Mouse (Mus musculus) intestine, embryonic 16.5 days (tissue): ENCODE results near the gene Cops2. TPM values are rescaled to one million over a fixed set of nuclear protein-coding genes. Genes with fewer than 3 reads are reported as not detected.

Source experiments
- ATAC-seq: fragments of 200-750 bp; cut with Nextera tagmentation; 2 replicates; pipeline ENCODE4 v1.8.0; 2017; ENCODE audit warnings: moderate TSS enrichment, moderate library complexity
- H3K27ac ChIP-seq: fragments of 300-500 bp; sonication (generic); 2 replicates; pipeline ENCODE4 v1.5.1; 2014; ENCODE audit warnings: mild to moderate bottlenecking, low read length
- H3K27me3 ChIP-seq: fragments of 300-500 bp; sonication (generic); replicated peaks from 2 replicates; pipeline ENCODE4 v1.6.1; 2014; ENCODE audit warnings: low read length, control low read depth, mixed read lengths; ENCODE audit not compliant: control insufficient read depth, insufficient read depth
- H3K36me3 ChIP-seq: fragments of 300-500 bp; sonication (generic); 2 replicates; pipeline ENCODE4 v1.6.1; 2014; ENCODE audit warnings: low read length, control low read depth; ENCODE audit not compliant: control insufficient read depth, insufficient read depth
- H3K4me1 ChIP-seq: fragments of 300-500 bp; sonication (generic); 2 replicates; pipeline ENCODE4 v1.6.1; 2014; ENCODE audit warnings: low read length, control low read depth, mixed read lengths; ENCODE audit not compliant: control insufficient read depth, insufficient read depth
- H3K4me2 ChIP-seq: fragments of 300-500 bp; sonication (generic); 2 replicates; pipeline ENCODE4 v1.6.1; 2014; ENCODE audit warnings: low read depth, low read length, control low read depth
- H3K4me3 ChIP-seq: fragments of 300-500 bp; sonication (generic); 2 replicates; pipeline ENCODE4 v1.5.1; 2014; ENCODE audit warnings: mild to moderate bottlenecking, low read length
- H3K9ac ChIP-seq: fragments of 300-500 bp; sonication (generic); 2 replicates; pipeline ENCODE4 v1.6.1; 2014; ENCODE audit warnings: low read depth, low read length
- H3K9me3 ChIP-seq: fragments of 300-500 bp; sonication (generic); 2 replicates; pipeline ENCODE4 v1.6.1; 2016; ENCODE audit warnings: low read length, control low read depth; ENCODE audit not compliant: control insufficient read depth
- WGBS: fragments of 180-500 bp; shearing (Covaris S2); extraction: QIAGEN DNeasy Blood & Tissue Kit; methylation state at CpG from one replicate; pipeline ENCODE4 v1.1.7; 2014; 5-methylcytosine and 5-hydroxymethylcytosine counted together
- polyA plus RNA-seq: library from polyadenylated mRNA; unstranded; fragments of >200 nt; fragmentation: Nextera tagmentation; extraction: Ambion mirVana; gene quantifications from 2 replicates; pipeline ENCODE4 v1.2.1, GENCODE M21; 2015

Gene Cops2
- polyA plus RNA-seq, 1 experiment from 2014 or later: 54.3 TPM

DNA sequence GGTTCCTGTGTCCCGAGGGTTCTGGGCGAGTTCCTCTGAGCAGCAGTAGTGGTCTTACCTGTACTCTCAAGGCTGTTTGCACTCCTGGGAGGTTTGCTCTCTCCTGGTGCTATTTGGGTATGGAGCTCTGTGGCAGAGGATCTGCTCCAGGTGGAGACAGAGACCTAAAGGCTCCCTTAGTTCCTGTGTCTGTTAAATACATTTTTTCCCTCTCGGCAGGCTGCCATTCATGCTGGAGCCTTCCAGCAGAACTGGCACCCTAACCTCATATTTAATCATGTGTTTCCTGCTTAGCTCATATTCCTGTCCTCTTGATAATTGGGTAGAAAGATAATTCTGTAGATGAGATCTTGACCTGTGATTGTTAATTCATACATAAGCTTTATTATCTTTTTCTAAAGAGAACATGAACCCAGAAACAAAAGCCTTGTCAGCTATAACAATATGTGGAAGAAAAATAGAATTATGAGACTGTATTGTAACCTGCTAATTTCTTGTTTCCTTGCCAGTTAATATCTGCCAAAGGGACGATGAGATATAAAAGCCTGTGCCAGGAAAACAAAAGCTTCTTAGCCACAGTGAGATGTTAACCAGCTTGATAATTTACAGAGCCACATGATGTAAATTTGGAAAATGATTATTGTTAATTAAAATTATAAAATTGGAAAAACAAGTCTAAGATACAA, 27.1 kb upstream of the Cops2 start:
- H3K27ac ChIP-seq: no peak overlapping the region
- no peaks in the 10 kb centered on the region for H3K9me3 ChIP-seq
- H3K27me3 ChIP-seq: no peaks in the 10 kb centered on the region
- no peak overlapping the region for H3K9ac ChIP-seq
- no peak for ATAC-seq
- H3K36me3 ChIP-seq: no peaks in the 10 kb centered on the region
- WGBS: 77% methylated on average over 4 of the region's 4 CpGs
- no peak overlapping the region for H3K4me3 ChIP-seq
- no peak overlapping the region for H3K4me2 ChIP-seq
- no peaks in the 10 kb centered on the region for H3K4me1 ChIP-seq

DNA sequence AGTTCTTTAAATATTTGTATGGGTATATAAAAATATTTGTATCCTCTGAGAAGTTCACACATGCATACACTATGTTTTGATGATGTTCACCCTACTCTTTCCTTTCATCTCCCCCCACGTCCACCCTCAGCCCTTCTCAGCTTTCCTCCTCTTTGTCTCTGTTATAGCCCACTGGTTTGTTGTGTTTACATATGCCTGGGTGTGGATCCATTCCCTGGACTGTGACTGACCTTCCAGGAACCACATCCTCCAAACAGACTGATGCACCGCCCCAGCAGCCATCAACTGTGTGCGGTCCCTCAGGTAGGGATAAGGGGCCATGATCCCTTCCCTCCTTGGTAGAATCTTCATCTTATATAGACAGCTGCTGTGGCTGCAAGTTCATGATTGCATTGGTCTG, 11.2 kb upstream of the Cops2 start:
- no peak overlapping the region for H3K4me3 ChIP-seq
- no peak overlapping the region for H3K4me2 ChIP-seq
- H3K27ac ChIP-seq: no peak overlapping the region
- 71% methylated on average over 3 of the region's 3 CpGs for WGBS
- no peaks in the 10 kb centered on the region for H3K27me3 ChIP-seq
- no peak overlapping the region for H3K9ac ChIP-seq
- H3K9me3 ChIP-seq: no peaks in the 10 kb centered on the region
- ATAC-seq: no peak
- no peaks in the 10 kb centered on the region for H3K36me3 ChIP-seq
- peaks cover 3% of the 10 kb centered on the region; the same call in 1 of the 2 replicates for H3K4me1 ChIP-seq

DNA sequence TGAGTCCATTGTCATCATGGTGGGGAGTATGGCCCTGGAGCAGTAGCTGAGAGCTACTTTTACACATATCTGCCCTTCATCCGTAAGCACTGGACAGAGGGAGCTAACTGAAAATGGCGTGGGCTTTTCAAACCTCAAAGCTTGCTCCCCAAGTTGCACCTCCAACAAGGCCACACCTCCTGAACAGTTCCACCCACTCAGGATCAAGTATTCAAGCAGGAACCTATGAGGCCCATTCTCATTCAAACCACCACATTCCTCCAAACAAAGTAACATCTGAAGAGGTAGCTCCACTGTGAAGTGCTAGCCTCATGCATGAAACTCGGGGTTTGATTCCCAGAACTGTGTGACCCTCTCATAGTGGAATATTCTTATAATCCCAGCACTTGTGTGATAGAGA, 9.4 kb upstream of the Cops2 start:
- Histone ChIP-seq H3K27ac (no peak overlapping the region), H3K4me2 (no peak overlapping the region), H3K9me3 (no peaks in the 10 kb centered on the region), H3K9ac (no peak overlapping the region), H3K36me3 (no peaks in the 10 kb centered on the region), H3K27me3 (no peaks in the 10 kb centered on the region), H3K4me3 (no peak overlapping the region), H3K4me1 (peaks cover 3% of the 10 kb centered on the region; the same call in 1 of the 2 replicates)
- no peak for ATAC-seq
- 82% methylated on average over 3 of the region's 3 CpGs for WGBS

DNA sequence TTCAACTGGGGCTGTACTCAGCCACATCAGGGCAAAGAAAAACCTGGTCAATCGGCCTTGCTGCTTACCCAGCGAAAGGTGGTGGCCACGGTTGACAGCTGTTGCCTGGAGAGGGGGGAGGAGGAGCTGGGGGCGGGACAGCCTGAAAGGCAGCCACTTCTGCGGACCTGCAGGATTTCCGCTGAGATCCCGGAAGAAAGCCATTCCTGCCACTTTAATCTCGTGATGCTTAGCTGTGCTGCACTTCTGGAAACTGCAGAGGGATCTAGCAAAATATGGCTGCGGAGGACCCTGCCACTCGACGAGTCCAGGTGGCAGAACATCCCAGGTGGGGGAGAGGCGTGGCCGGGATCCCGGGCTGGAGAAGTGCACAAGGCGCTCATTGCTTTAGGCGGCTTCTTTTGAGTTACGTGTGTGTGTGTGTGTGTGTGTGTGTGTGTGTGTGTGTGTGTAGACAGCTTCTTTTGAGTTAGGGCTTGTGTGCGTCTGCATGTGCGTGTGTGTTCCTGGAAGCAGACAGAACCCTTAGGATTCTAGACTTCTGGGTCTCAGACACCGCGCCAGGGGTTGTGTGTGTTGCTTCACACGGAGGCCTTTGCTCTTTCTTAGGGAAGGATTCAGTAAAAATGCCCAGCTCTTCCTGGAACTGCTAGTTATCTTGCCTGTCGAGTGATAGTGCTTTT, 7.3 kb upstream of the Cops2 start:
- Histone ChIP-seq H3K27ac (peak overlapping the region; percentile 68), H3K4me2 (peak overlapping the region; percentile 65), H3K36me3 (no peaks in the 10 kb centered on the region), H3K9me3 (no peaks in the 10 kb centered on the region), H3K27me3 (no peaks in the 10 kb centered on the region), H3K4me3 (peak overlapping the region; percentile 78), H3K4me1 (peaks cover 3% of the 10 kb centered on the region; the same call in 1 of the 2 replicates), H3K9ac (peak overlapping the region; percentile 80)
- WGBS: 3% methylated on average over 23 of the region's 23 CpGs
- ATAC-seq: peak; percentile 97

DNA sequence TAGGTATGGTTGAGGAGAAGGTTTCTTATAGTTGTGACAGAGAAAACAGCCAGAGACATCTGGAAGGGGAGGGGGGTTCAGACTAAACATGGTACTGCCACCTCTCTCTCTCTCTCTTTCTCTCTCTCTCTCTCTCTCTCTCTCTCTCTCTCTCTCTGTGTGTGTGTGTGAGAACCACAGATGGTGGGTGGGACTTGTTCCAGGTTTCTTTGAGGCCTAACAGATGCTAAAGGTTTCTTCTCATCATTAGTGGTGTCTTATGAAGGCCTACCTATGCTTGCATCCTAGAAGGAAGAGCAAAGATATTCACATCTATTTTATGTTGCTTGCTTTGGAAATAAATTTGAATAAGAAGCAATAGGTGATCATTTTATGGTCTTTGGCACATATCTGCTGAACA, 6.6 kb upstream of the Cops2 start:
- Histone ChIP-seq H3K36me3 (no peaks in the 10 kb centered on the region), H3K27ac (no peak overlapping the region), H3K4me1 (peaks cover 3% of the 10 kb centered on the region; the same call in 1 of the 2 replicates), H3K4me3 (no peak overlapping the region), H3K9ac (peak overlapping the region; percentile 80; the same call in 1 of the 2 replicates), H3K9me3 (no peaks in the 10 kb centered on the region), H3K4me2 (peak overlapping the region; percentile 65), H3K27me3 (no peaks in the 10 kb centered on the region)
- ATAC-seq: no peak

DNA sequence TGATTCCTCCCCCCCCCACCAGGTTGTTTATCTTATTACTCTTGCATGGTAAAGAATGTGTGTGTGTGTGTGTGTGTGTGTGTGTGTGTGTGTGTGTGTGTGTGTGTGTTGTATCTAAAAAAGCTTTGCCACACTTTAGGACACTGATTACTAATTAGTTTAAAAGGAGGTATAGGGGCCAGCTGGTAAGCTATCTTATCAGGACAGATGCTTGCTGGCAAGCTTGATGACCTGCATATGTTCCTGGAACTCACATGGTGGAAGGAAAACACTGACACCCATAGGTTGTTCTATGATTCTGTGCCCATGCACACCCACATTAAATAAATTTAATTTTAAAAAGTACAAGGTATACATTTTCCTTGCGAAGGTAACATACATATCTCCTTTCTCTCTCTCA, 5.6 kb upstream of the Cops2 start:
- no peak overlapping the region for H3K4me2 ChIP-seq
- 86% methylated on average over 1 of the region's 1 CpGs for WGBS
- no peak overlapping the region for H3K4me3 ChIP-seq
- H3K36me3 ChIP-seq: no peaks in the 10 kb centered on the region
- no peaks in the 10 kb centered on the region for H3K9me3 ChIP-seq
- H3K27ac ChIP-seq: no peak overlapping the region
- H3K9ac ChIP-seq: no peak overlapping the region
- peaks cover 3% of the 10 kb centered on the region; the same call in 1 of the 2 replicates for H3K4me1 ChIP-seq
- no peak for ATAC-seq
- no peaks in the 10 kb centered on the region for H3K27me3 ChIP-seq

DNA sequence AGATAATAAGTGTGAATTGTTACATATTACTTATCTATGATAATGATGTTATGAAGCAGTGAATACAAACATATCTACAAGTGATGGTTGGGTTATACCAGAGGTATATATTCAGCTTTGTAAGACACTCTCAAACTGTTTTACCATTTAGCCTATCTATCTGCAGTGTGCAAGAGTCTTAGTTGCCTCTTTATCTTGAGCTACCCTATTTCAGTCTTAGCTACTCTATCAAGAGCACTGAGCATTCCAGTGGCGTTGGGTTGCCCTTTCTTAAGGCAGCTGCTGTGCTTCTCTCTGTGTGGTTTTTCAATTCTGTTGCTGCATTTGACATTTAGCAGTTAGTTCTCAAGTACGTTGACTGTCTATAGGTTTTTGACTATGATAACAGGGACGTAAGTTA, 4.9 kb upstream of the Cops2 start:
- no peaks in the 10 kb centered on the region for H3K9me3 ChIP-seq
- no peak overlapping the region for H3K27ac ChIP-seq
- WGBS: 83% methylated on average over 3 of the region's 3 CpGs
- no peak overlapping the region for H3K9ac ChIP-seq
- H3K36me3 ChIP-seq: no peaks in the 10 kb centered on the region
- ATAC-seq: no peak
- H3K4me2 ChIP-seq: no peak overlapping the region
- H3K4me1 ChIP-seq: peaks cover 3% of the 10 kb centered on the region; the same call in 1 of the 2 replicates
- H3K27me3 ChIP-seq: no peaks in the 10 kb centered on the region
- H3K4me3 ChIP-seq: no peak overlapping the region

DNA sequence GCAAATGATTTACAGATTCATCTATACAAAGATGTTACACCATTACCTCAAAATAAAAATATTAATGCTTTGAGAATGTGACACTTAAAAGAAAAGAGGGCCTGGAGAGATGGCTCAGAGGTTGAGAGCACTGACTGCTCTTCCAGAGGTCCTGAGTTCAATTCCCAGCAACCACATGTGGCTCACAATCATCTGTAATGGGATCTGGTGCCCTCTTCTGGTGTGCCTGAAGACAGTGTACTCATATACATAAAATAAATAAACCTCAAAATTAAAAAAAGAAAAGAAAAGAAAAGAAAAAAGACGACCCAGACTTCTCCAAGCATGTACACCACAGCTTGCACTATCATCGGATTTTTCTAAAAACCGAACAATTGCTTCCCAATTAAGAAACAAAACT, 1.2 kb downstream of the Cops2 start:
- 45% methylated on average over 3 of the region's 3 CpGs for WGBS
- Histone ChIP-seq H3K9ac (no peak overlapping the region), H3K27me3 (no peaks in the 10 kb centered on the region), H3K9me3 (no peaks in the 10 kb centered on the region), H3K36me3 (no peaks in the 10 kb centered on the region), H3K27ac (no peak overlapping the region), H3K4me3 (0 out of 2 replicates have a peak overlapping the region, but pooled peaks have one; percentile 99), H3K4me2 (peak overlapping the region; percentile 68), H3K4me1 (peaks cover 3% of the 10 kb centered on the region; the same call in 1 of the 2 replicates)
- no peak for ATAC-seq

DNA sequence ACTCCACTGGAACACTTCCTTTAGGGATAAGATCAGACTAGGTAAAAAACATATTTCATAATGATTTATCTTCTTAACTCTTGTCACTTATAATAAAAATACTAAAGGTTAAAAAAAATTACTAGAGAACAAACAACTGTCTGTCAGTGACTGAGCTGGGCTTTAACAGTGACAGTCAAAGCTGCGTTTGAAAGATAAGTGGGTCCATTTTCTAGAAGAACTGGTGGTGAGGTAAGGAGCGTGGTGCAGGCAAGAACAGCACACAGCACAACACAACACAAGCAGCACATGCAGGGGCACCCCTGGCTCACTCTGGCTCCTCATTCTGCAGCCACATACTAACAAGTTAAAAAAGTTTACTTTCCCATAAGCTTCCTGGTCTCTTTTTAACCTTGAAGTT, 7.7 kb downstream of the Cops2 start:
- WGBS: 77% methylated on average over 2 of the region's 2 CpGs
- Histone ChIP-seq H3K36me3 (peaks cover 4% of the 10 kb centered on the region; the same call in 1 of the 2 replicates), H3K27ac (no peak overlapping the region), H3K4me2 (no peak overlapping the region), H3K9ac (no peak overlapping the region), H3K9me3 (no peaks in the 10 kb centered on the region), H3K4me3 (no peak overlapping the region), H3K27me3 (no peaks in the 10 kb centered on the region), H3K4me1 (0 out of 2 replicates have a peak, but pooled peaks cover 2% of the 10 kb centered on the region)
- no peak for ATAC-seq
